Mouse (Mus musculus): ENCODE measurements around the gene Artn. TPM values are rescaled to one million over a fixed set of nuclear protein-coding genes. Genes with fewer than 3 reads are reported as not detected.

Artn gene
- 0.21 and 0.31 TPM in 2 replicates for polyA plus RNA-seq (2015; fragmentation: Nextera tagmentation; extraction: Ambion mirVana)

DNA sequence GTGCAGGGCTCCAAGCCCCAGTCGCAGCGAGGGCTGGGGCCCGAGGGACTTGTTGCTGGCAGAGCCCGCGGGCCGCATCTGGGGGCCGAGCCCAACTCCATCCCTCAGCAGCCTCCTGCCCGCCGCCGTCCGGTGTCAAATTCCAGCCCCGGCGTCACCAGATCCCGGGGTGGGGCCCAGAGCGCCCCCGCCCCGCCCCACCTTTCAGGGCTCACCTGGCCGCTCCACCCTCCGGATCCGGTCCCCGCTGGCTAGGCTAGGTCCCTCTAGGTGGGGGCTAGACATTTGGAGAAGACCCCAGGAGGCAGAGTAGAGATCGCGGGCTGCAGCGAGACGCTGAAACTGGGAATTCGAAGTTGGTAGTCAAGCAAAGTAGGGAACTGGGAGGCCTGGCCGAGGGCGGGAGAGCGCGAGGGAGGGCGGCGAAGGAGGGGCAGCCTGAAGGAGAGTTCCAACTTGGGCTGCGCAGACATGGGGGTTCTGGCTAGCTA is at the start of gene Artn:
Artn (minus strand) TSS at position 373 of the 491 bp plus-strand sequence.
- peak within 1 kb of the TSS; percentile 54 for H3K9ac ChIP-seq
- no peaks in the 10 kb centered on the region for H3K9me3 ChIP-seq (replicated peaks)
- H3K4me3 ChIP-seq = peak within 1 kb of the TSS; percentile 35
- H3K4me2 ChIP-seq = peak within 1 kb of the TSS; percentile 63
- under 1% methylated on average over 33 of the region's 33 CpGs for WGBS
- H3K36me3 ChIP-seq (ENCODE audit: poor library complexity, severe bottlenecking) = peaks cover 10% of the 10 kb centered on the region; the same call in 1 of the 2 replicates
- no peak within 1 kb of the TSS for H3K27ac ChIP-seq
- peaks cover 59% of the 10 kb centered on the region for H3K27me3 ChIP-seq
- peak; percentile 14; the same call in 1 of the 2 replicates for ATAC-seq
- H3K4me1 ChIP-seq = peaks cover 37% of the 10 kb centered on the region

GRCm38 (mm10) chr4:117979181-117979580 is 49.6 kb upstream of the Artn start:
- H3K4me3 ChIP-seq = no peak overlapping the region
- H3K27me3 ChIP-seq = no peaks in the 10 kb centered on the region
- H3K36me3 ChIP-seq (ENCODE audit: poor library complexity, severe bottlenecking) = no peaks in the 10 kb centered on the region
- no peak overlapping the region for H3K4me2 ChIP-seq
- no peaks in the 10 kb centered on the region; the same call in 1 of the 2 replicates for H3K4me1 ChIP-seq
- 95% methylated on average over 4 of the region's 4 CpGs for WGBS
- no peak overlapping the region for H3K9ac ChIP-seq
- H3K9me3 ChIP-seq (replicated peaks) = no peaks in the 10 kb centered on the region
- no peak for ATAC-seq
- H3K27ac ChIP-seq = no peak overlapping the region

- 96% methylated on average over 9 of the region's 9 CpGs for WGBS
These were observed 48.7 kb upstream of the Artn start for GRCm38 (mm10) chr4:117978282-117978681.

DNA sequence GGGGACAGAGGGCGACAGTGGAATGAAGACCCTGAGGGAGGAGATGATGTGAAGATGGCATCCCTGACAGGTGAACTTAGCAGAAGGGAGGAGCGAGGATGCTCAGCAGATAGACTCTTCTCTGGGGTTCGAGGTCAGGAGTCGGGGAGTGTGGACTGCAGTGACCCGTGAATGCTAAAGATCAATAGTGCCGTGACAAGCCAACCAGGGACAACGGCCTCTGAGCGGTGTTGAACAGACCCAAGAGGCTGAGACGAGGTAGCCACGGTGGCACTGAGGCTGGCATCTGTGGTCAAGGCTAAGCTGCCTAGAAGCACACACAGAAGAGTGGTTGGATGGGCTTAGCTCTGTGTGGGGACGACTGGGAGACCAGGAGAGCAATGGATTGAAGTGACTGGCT is 48.3 kb upstream of the Artn start:
- WGBS = 89% methylated on average over 11 of the region's 11 CpGs
- Histone ChIP-seq H3K36me3 (ENCODE audit: poor library complexity, severe bottlenecking) (no peaks in the 10 kb centered on the region), H3K9ac (no peak overlapping the region), H3K4me1 (no peaks in the 10 kb centered on the region; the same call in 1 of the 2 replicates), H3K9me3 (replicated peaks) (no peaks in the 10 kb centered on the region), H3K4me2 (no peak overlapping the region), H3K27me3 (no peaks in the 10 kb centered on the region), H3K27ac (no peak overlapping the region), H3K4me3 (no peak overlapping the region)
- ATAC-seq = no peak

More at GRCm38 (mm10) chr4:117978282-117978681, 48.7 kb upstream of the Artn start:
- no peaks in the 10 kb centered on the region for H3K9me3 ChIP-seq (replicated peaks)
- H3K4me2 ChIP-seq = no peak overlapping the region
- H3K4me1 ChIP-seq = no peaks in the 10 kb centered on the region; the same call in 1 of the 2 replicates
- no peak for ATAC-seq
- no peaks in the 10 kb centered on the region for H3K27me3 ChIP-seq
- H3K36me3 ChIP-seq (ENCODE audit: poor library complexity, severe bottlenecking) = no peaks in the 10 kb centered on the region
- no peak overlapping the region for H3K4me3 ChIP-seq
- H3K27ac ChIP-seq = no peak overlapping the region
- no peak overlapping the region for H3K9ac ChIP-seq

DNA sequence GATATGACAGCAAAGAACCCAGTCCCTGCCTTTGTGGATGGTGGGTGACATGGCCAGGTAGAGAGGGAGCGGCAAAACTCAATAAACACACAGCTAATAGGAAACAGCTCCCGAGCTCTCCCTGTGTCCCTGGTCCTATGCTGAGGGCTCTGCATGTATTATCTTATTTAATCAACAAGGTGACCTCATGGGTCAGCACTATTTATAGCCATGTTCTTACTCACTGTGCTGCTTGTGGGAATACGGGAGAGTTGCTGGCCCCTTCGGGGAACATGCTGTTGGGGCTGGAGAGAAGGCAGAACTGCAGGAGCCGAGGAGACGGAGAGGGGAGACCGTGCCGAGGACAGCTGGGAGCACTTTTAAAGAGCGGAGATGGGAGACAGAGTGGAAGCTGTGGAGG is 47.8 kb upstream of the Artn start:
- Histone ChIP-seq H3K9ac (no peak overlapping the region), H3K4me3 (no peak overlapping the region), H3K9me3 (replicated peaks) (no peaks in the 10 kb centered on the region), H3K4me1 (no peaks in the 10 kb centered on the region), H3K4me2 (no peak overlapping the region), H3K36me3 (ENCODE audit: poor library complexity, severe bottlenecking) (no peaks in the 10 kb centered on the region), H3K27me3 (no peaks in the 10 kb centered on the region), H3K27ac (no peak overlapping the region)
- ATAC-seq = no peak
- whole genome bisulfite sequencing = 89% methylated on average over 9 of the region's 9 CpGs

- no peak overlapping the region for H3K9ac ChIP-seq
- no peak for ATAC-seq
- H3K27me3 ChIP-seq = no peaks in the 10 kb centered on the region
- no peaks in the 10 kb centered on the region for H3K9me3 ChIP-seq (replicated peaks)
- H3K4me3 ChIP-seq = no peak overlapping the region
- no peaks in the 10 kb centered on the region for H3K4me1 ChIP-seq
- H3K4me2 ChIP-seq = no peak overlapping the region
- no peak overlapping the region for H3K27ac ChIP-seq
- H3K36me3 ChIP-seq (ENCODE audit: poor library complexity, severe bottlenecking) = no peaks in the 10 kb centered on the region
- 92% methylated on average over 1 of the region's 1 CpGs for WGBS
These were observed 46.3 kb upstream of the Artn start for GRCm38 (mm10) chr4:117975820-117976219.

GRCm38 (mm10) chr4:117974719-117975118 is 45.2 kb upstream of the Artn start:
- H3K4me3 ChIP-seq = no peak overlapping the region
- H3K27ac ChIP-seq = no peak overlapping the region
- no peaks in the 10 kb centered on the region for H3K9me3 ChIP-seq (replicated peaks)
- no peak overlapping the region for H3K4me2 ChIP-seq
- H3K27me3 ChIP-seq = no peaks in the 10 kb centered on the region
- WGBS = 61% methylated on average over 5 of the region's 5 CpGs
- H3K4me1 ChIP-seq = no peaks in the 10 kb centered on the region
- ATAC-seq = no peak
- H3K9ac ChIP-seq = no peak overlapping the region
- H3K36me3 ChIP-seq (ENCODE audit: poor library complexity, severe bottlenecking) = no peaks in the 10 kb centered on the region

- no peak overlapping the region for H3K4me2 ChIP-seq
- no peaks in the 10 kb centered on the region for H3K9me3 ChIP-seq (replicated peaks)
- H3K27me3 ChIP-seq = no peaks in the 10 kb centered on the region
- H3K27ac ChIP-seq = no peak overlapping the region
- no peak overlapping the region for H3K4me3 ChIP-seq
- H3K36me3 ChIP-seq (ENCODE audit: poor library complexity, severe bottlenecking) = no peaks in the 10 kb centered on the region
- whole genome bisulfite sequencing = 72% methylated on average over 10 of the region's 10 CpGs
- no peaks in the 10 kb centered on the region for H3K4me1 ChIP-seq
- no peak overlapping the region for H3K9ac ChIP-seq
- ATAC-seq = no peak
These were observed 43.4 kb upstream of the Artn start for GRCm38 (mm10) chr4:117972999-117973398.

DNA sequence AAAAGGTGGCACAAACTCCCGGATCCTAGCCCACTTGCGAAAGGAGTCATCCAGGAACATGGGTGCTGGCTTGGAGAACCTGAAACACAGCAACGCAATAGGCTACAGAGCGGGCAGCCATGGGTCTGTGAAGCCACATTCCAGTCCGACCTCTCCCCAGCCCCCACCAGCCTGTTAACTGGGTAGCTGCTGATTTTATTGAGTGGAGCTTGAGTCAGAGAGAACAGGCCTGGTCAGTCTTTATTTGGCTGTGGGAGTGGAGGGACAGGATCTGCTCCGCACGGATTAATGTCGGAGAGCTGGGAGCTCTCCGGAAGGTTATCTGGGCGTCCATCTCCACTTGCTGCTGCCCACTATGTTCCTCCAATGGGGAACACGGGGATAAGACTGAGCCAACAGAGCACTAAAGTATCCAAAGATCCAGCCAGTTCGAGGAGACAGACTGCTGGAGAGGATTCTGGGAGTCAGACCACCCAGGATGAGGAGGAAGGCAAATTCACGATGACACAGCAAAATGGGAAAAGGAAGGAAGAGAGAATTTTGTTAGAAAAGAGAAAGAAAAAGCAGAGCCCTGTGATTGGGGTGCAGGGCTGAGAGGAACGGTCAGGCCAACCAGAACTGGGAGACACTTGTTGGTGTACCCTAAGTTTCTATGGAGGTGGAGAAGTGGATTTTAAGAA is 34.9 kb upstream of the Artn start:
- Histone ChIP-seq H3K27me3 (no peaks in the 10 kb centered on the region), H3K36me3 (ENCODE audit: poor library complexity, severe bottlenecking) (peaks cover 10% of the 10 kb centered on the region; the same call in 1 of the 2 replicates), H3K4me2 (no peak overlapping the region), H3K9me3 (replicated peaks) (no peaks in the 10 kb centered on the region), H3K4me1 (no peaks in the 10 kb centered on the region), H3K9ac (no peak overlapping the region), H3K4me3 (no peak overlapping the region), H3K27ac (no peak overlapping the region)
- ATAC-seq = no peak
- 84% methylated on average over 14 of the region's 14 CpGs for WGBS

DNA sequence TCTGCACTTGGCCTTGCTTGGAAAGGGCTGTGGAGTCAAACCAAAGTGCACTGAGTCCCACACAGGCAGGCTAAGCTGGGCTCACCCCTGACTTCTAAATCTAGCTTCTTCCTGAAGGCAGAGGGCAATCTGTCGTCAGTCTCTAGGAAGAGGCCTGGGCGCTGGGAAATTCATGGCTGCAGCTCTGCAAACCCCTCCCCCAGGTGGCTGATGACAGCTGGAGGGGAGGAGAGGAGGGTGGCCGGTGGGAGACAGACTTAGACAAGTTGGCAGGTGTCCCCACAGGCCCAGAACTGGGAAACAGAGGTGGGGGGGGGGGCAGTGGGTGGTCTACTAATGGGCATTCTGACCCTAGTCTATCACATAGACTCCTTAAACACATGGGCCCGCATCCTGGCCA is 27.9 kb upstream of the Artn start:
- Histone ChIP-seq H3K4me3 (no peak overlapping the region), H3K9me3 (replicated peaks) (no peaks in the 10 kb centered on the region), H3K9ac (no peak overlapping the region), H3K4me2 (no peak overlapping the region), H3K36me3 (ENCODE audit: poor library complexity, severe bottlenecking) (peaks cover 21% of the 10 kb centered on the region), H3K4me1 (0 out of 2 replicates have a peak, but pooled peaks cover 5% of the 10 kb centered on the region), H3K27ac (peak overlapping the region; percentile 31; the same call in 1 of the 2 replicates), H3K27me3 (no peaks in the 10 kb centered on the region)
- ATAC-seq = peak; percentile 45; the same call in 1 of the 2 replicates
- WGBS = 61% methylated on average over 4 of the region's 4 CpGs

- no peak overlapping the region for H3K27ac ChIP-seq
- H3K4me3 ChIP-seq = no peak overlapping the region
- no peak for ATAC-seq
- 0 out of 2 replicates have a peak, but pooled peaks cover 3% of the 10 kb centered on the region for H3K9me3 ChIP-seq (replicated peaks)
- H3K36me3 ChIP-seq (ENCODE audit: poor library complexity, severe bottlenecking) = peaks cover 20% of the 10 kb centered on the region
- H3K27me3 ChIP-seq = no peaks in the 10 kb centered on the region
- H3K9ac ChIP-seq = no peak overlapping the region
- no peak overlapping the region for H3K4me2 ChIP-seq
- peaks cover 6% of the 10 kb centered on the region for H3K4me1 ChIP-seq
- 76% methylated on average over 7 of the region's 7 CpGs for WGBS
These were observed 17.9 kb upstream of the Artn start for GRCm38 (mm10) chr4:117947493-117947892.

- Histone ChIP-seq H3K9ac (no peak overlapping the region), H3K27me3 (no peaks in the 10 kb centered on the region), H3K4me3 (no peak overlapping the region), H3K27ac (no peak overlapping the region), H3K4me2 (no peak overlapping the region), H3K9me3 (replicated peaks) (no peaks in the 10 kb centered on the region), H3K4me1 (peaks cover 6% of the 10 kb centered on the region), H3K36me3 (ENCODE audit: poor library complexity, severe bottlenecking) (peaks cover 14% of the 10 kb centered on the region)
- WGBS = 88% methylated on average over 11 of the region's 11 CpGs
- no peak for ATAC-seq
These were observed 17.2 kb upstream of the Artn start for GRCm38 (mm10) chr4:117946639-117947305.
